Mouse (Mus musculus) hindbrain, embryonic 14.5 days (tissue): ENCODE data around the gene Lamtor3. TPM values are rescaled to one million over a fixed set of nuclear protein-coding genes. Genes with fewer than 3 reads are reported as not detected.

Source experiments
- ATAC-seq: fragments of 200-750 bp; cut with Nextera tagmentation; 2 replicates; pipeline ENCODE4 v1.8.0; 2017; ENCODE audit warnings: moderate number of reproducible peaks, mild to moderate bottlenecking, moderate TSS enrichment, moderate library complexity; ENCODE audit not compliant: low FRiP score
- DNase-seq: peaks from one replicate; pipeline ENCODE4 v3.0.0-alpha.2; 2015; ENCODE audit warnings: low spot score
- H3K27ac ChIP-seq: fragments of 300-500 bp; sonication (generic); 2 replicates; pipeline ENCODE4 v1.5.1; 2014; ENCODE audit warnings: mild to moderate bottlenecking, moderate library complexity
- H3K27me3 ChIP-seq: fragments of 300-500 bp; sonication (generic); 2 replicates; pipeline ENCODE4 v1.6.1; 2014; ENCODE audit warnings: mild to moderate bottlenecking, low read length, mixed read lengths; ENCODE audit not compliant: control insufficient read depth, insufficient read depth
- H3K36me3 ChIP-seq: fragments of 300-500 bp; sonication (generic); replicated peaks from 2 replicates; pipeline ENCODE4 v1.6.1; 2014; ENCODE audit not compliant: control insufficient read depth, insufficient read depth
- H3K4me1 ChIP-seq: fragments of 300-500 bp; sonication (generic); replicated peaks from 2 replicates; pipeline ENCODE4 v1.6.1; 2014; ENCODE audit warnings: antibody characterized with exemption, low read length, mixed read lengths; ENCODE audit not compliant: control insufficient read depth, insufficient read depth
- H3K4me2 ChIP-seq: fragments of 300-500 bp; sonication (generic); replicated peaks from 2 replicates; pipeline ENCODE4 v1.6.1; 2014; ENCODE audit warnings: mild to moderate bottlenecking, moderate library complexity
- H3K4me3 ChIP-seq: fragments of 300-500 bp; sonication (generic); replicated peaks from 2 replicates; pipeline ENCODE4 v1.5.1; 2014; ENCODE audit warnings: mild to moderate bottlenecking, low read length
- H3K9ac ChIP-seq: fragments of 300-500 bp; sonication (generic); 2 replicates; pipeline ENCODE4 v1.6.1; 2014
- H3K9me3 ChIP-seq: fragments of 300-500 bp; sonication (generic); 2 replicates; pipeline ENCODE4 v1.6.1; 2016; ENCODE audit warnings: low read length; ENCODE audit not compliant: control insufficient read depth
- WGBS: fragments of 180-500 bp; shearing (Covaris S2); extraction: QIAGEN DNeasy Blood & Tissue Kit; methylation state at CpG from one replicate; pipeline ENCODE4 v1.1.7; 2014; 5-methylcytosine and 5-hydroxymethylcytosine counted together
- polyA plus RNA-seq: library from polyadenylated mRNA; unstranded; fragments of >200 nt; fragmentation: Nextera tagmentation; extraction: Ambion mirVana; gene quantifications from 2 replicates; pipeline ENCODE4 v1.2.1, GENCODE M21; 2014

Lamtor3 gene
- polyA plus RNA-seq, 1 experiment from 2014 or later: 128 TPM

DNA sequence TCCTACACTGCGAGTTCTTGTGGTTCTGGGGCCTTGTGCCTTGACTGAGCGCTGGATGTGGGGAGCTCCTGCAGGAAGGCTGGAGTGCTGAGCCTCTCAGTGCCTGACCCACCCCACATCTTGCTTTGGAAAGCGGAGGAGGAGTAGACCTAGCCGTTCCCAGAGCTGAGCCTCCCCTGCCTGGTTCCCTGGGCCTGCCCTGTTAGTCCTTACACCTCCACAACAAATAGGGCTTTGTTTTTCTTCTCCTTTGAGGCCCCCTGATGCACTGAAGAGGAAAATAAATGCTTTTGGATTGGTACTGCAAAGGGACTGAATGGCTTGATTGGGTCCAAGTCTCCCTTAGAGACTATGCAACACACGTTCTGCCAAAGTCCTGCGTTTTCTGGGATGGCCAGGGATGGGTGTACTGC lies 59.3 kb downstream of the Lamtor3 start:
- H3K27me3 ChIP-seq: no peaks in the 10 kb centered on the region
- no peaks in the 10 kb centered on the region for H3K36me3 ChIP-seq
- H3K9ac ChIP-seq: no peak overlapping the region
- H3K4me1 ChIP-seq: 0 out of 2 replicates have a peak, but pooled peaks cover 11% of the 10 kb centered on the region
- no peaks in the 10 kb centered on the region for H3K9me3 ChIP-seq
- H3K4me2 ChIP-seq: no peak overlapping the region
- 16% methylated on average over 6 of the region's 6 CpGs for WGBS
- peak overlapping the region; percentile 34; the same call in 1 of the 2 replicates for H3K27ac ChIP-seq
- ATAC-seq: peak; percentile 71
- H3K4me3 ChIP-seq: no peak overlapping the region
- DNase-seq: no peak

DNA sequence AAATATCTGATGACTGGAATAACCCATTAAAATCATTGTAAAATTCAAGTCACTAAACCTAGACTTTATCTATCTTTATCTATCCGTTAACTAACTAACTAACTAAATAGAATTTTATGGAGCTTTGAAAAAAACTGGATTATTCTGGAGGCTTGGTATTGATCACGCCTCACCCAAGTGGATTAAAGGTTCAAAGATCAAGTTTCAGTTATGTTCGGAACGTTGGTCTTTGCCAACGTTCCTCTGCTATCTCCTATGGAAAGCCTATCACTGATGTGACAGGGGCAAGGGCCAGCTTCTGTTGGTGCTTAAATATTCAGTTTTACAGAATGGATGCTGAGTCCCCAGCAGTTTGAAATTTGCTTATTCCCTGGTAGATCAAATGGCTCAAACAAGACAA lies 59.9 kb downstream of the Lamtor3 start:
- 0 out of 2 replicates have a peak, but pooled peaks cover 11% of the 10 kb centered on the region for H3K4me1 ChIP-seq
- H3K36me3 ChIP-seq: no peaks in the 10 kb centered on the region
- no peaks in the 10 kb centered on the region for H3K9me3 ChIP-seq
- no peak overlapping the region for H3K9ac ChIP-seq
- DNase-seq (no peak), ATAC-seq (no peak)
- no peak overlapping the region for H3K4me2 ChIP-seq
- H3K27ac ChIP-seq: no peak overlapping the region
- H3K27me3 ChIP-seq: no peaks in the 10 kb centered on the region
- no peak overlapping the region for H3K4me3 ChIP-seq
- WGBS: 78% methylated on average over 5 of the region's 5 CpGs

Other genes starting within 250 kb of the Lamtor3 start
- not detected in 2 replicates for gene Gm21962, start 247.0 kb upstream of the Lamtor3 start, polyA plus RNA-seq
- gene H2afz, start 54.0 kb upstream of the Lamtor3 start, polyA plus RNA-seq: 748 TPM in 2 replicates
- 19.1 and 19.8 TPM in 2 replicates for gene Dnajb14, start 50.8 kb upstream of the Lamtor3 start, polyA plus RNA-seq
- gene Dapp1, start 63.0 kb downstream of the Lamtor3 start, polyA plus RNA-seq: 2.8 and 3.0 TPM in 2 replicates
- gene 1110002E22Rik, start 146.5 kb downstream of the Lamtor3 start, polyA plus RNA-seq: 0.07 and 0.10 TPM in 2 replicates
- gene Gm5105, start 148.9 kb downstream of the Lamtor3 start, polyA plus RNA-seq: 0.29 TPM in 1 of 2 replicates, not detected in the other
- 7.7 and 9.5 TPM in 2 replicates for gene Trmt10a, start 224.9 kb downstream of the Lamtor3 start, polyA plus RNA-seq
- gene Mttp, start 226.5 kb downstream of the Lamtor3 start, polyA plus RNA-seq: 7.6 and 8.4 TPM in 2 replicates